Comparison of ENCODE assay signal across 31 mouse cellular contexts in the genomic region with DNA sequence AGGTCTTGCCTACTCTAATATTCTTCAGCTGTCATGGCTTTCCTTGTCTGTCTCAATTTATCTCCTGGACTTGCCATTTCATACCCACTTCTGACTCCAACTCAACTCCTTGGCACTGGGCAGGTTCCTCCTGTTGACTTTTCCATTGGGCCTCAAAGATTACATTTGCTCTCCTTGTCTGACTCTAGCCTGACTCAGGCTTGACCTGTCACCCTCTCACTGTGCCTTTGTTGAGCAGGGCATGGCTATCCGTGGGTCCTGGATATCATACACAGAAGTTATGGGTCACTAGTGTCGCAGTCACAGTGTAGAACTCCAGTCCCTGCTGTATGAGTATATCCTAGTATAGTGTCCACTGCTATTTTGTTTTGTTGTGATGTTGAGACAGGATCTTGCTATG.
"Had no signal": no experiment of that assay in that cellular context is flagged by ENCODE, and none has a peak within 500 bp of the region (broad histone marks: within the 10 kb centered on the region; RNA-seq: fewer than 3 reads in every experiment).

No protein-coding gene starts in this region.

- H3K36me3 ChIP-seq: limb, embryonic 10.5 days; limb, embryonic 12.5 days; limb, embryonic 13.5 days; limb, embryonic 15.5 days; liver, embryonic 12.5 days; liver, embryonic 13.5 days; liver, embryonic 15.5 days; lung, embryonic 15.5 days; midbrain, embryonic 10.5 days; midbrain, embryonic 12.5 days; midbrain, embryonic 13.5 days; midbrain, embryonic 15.5 days had no signal

- H3K27ac ChIP-seq: limb, embryonic 10.5 days; limb, embryonic 12.5 days; limb, embryonic 13.5 days; limb, embryonic 15.5 days; liver, embryonic 12.5 days; liver, embryonic 13.5 days; liver, embryonic 14.5 days; liver, embryonic 15.5 days; lung, embryonic 15.5 days; macrophage; midbrain, embryonic 10.5 days; midbrain, embryonic 12.5 days; midbrain, embryonic 13.5 days; midbrain, embryonic 15.5 days had no signal

- H3K9ac ChIP-seq: limb, embryonic 12.5 days; limb, embryonic 13.5 days; limb, embryonic 15.5 days; liver, embryonic 12.5 days; liver, embryonic 13.5 days; liver, embryonic 14.5 days; liver, embryonic 15.5 days; liver, postnatal 0 days; lung, embryonic 14.5 days; lung, embryonic 15.5 days; midbrain, embryonic 12.5 days; midbrain, embryonic 13.5 days; midbrain, embryonic 15.5 days had no signal

- ATAC-seq: liver, embryonic 12.5 days; liver, postnatal 0 days; lung, postnatal 0 days; midbrain, embryonic 13.5 days; midbrain, embryonic 15.5 days; midbrain, embryonic 16.5 days had no signal

- H3K27me3 ChIP-seq: limb, embryonic 12.5 days; limb, embryonic 13.5 days; limb, embryonic 15.5 days; liver, embryonic 12.5 days; liver, embryonic 13.5 days; liver, embryonic 15.5 days; lung, embryonic 15.5 days; megakaryocyte, embryonic 14.5 days; midbrain, embryonic 12.5 days; midbrain, embryonic 13.5 days; midbrain, embryonic 15.5 days had no signal

- DNase-seq: left cerebral cortex, postnatal 4 days; liver; liver, embryonic 13.5 days; liver, postnatal 0 days; lung, adult 18-20 months; lung, adult 2 months; lung, embryonic 14.5 days; lung, postnatal 10 days; lung, postnatal 14 days; lung, postnatal 36 days; lung, postnatal 4 days; midbrain, embryonic 14.5 days had no signal

- H3K9me3 ChIP-seq: limb, embryonic 10.5 days; limb, embryonic 12.5 days; limb, embryonic 13.5 days; limb, embryonic 15.5 days; liver, embryonic 12.5 days; liver, embryonic 13.5 days; liver, embryonic 15.5 days; lung, embryonic 15.5 days; megakaryocyte, embryonic 14.5 days; midbrain, embryonic 10.5 days; midbrain, embryonic 12.5 days; midbrain, embryonic 13.5 days; midbrain, embryonic 15.5 days had no signal

- H3K4me3 ChIP-seq: limb, embryonic 10.5 days; limb, embryonic 12.5 days; limb, embryonic 13.5 days; limb, embryonic 15.5 days; liver, embryonic 12.5 days; liver, embryonic 13.5 days; liver, embryonic 15.5 days; lung, embryonic 15.5 days; megakaryocyte, embryonic 14.5 days; midbrain, embryonic 10.5 days; midbrain, embryonic 12.5 days; midbrain, embryonic 13.5 days; midbrain, embryonic 15.5 days; myocyte had no signal

- H3K4me1 ChIP-seq: limb, embryonic 10.5 days; limb, embryonic 12.5 days; limb, embryonic 13.5 days; limb, embryonic 15.5 days; liver, embryonic 12.5 days; liver, embryonic 13.5 days; liver, embryonic 15.5 days; lung, embryonic 15.5 days; megakaryocyte, embryonic 14.5 days; midbrain, embryonic 10.5 days; midbrain, embryonic 12.5 days; midbrain, embryonic 13.5 days; midbrain, embryonic 15.5 days had no signal

- H3K4me2 ChIP-seq: limb, embryonic 12.5 days; limb, embryonic 13.5 days; limb, embryonic 15.5 days; liver, embryonic 11.5 days; liver, embryonic 12.5 days; liver, embryonic 13.5 days; liver, embryonic 15.5 days; lung, embryonic 14.5 days; lung, embryonic 15.5 days; midbrain, embryonic 11.5 days; midbrain, embryonic 12.5 days; midbrain, embryonic 13.5 days; midbrain, embryonic 15.5 days had no signal
